Mouse (Mus musculus) kidney, embryonic 14.5 days (tissue): ENCODE measurements around the gene Nfic. TPM values are rescaled to one million over a fixed set of nuclear protein-coding genes. Genes with fewer than 3 reads are reported as not detected.

Source experiments
- ATAC-seq: fragments of 200-750 bp; cut with Nextera tagmentation; 2 replicates; pipeline ENCODE4 v1.8.0; 2017; ENCODE audit warnings: moderate number of reproducible peaks, mild to moderate bottlenecking, moderate TSS enrichment, moderate library complexity; ENCODE audit not compliant: low FRiP score, low TSS enrichment
- H3K27ac ChIP-seq: fragments of 300-500 bp; sonication (generic); 2 replicates; pipeline ENCODE4 v1.5.1; 2014; ENCODE audit warnings: low read depth, mild to moderate bottlenecking, low read length, moderate library complexity, mixed read lengths
- H3K27me3 ChIP-seq: fragments of 300-500 bp; sonication (generic); 2 replicates; pipeline ENCODE4 v1.6.1; 2014; ENCODE audit warnings: mild to moderate bottlenecking, low read length; ENCODE audit not compliant: control insufficient read depth, insufficient read depth
- H3K36me3 ChIP-seq: fragments of 300-500 bp; sonication (generic); 2 replicates; pipeline ENCODE4 v1.6.1; 2014; ENCODE audit warnings: low read length, mixed read lengths; ENCODE audit not compliant: control insufficient read depth, insufficient read depth
- H3K4me1 ChIP-seq: fragments of 300-500 bp; sonication (generic); 2 replicates; pipeline ENCODE4 v1.6.1; 2014; ENCODE audit warnings: low read length, mixed read lengths; ENCODE audit not compliant: control insufficient read depth, insufficient read depth
- H3K4me2 ChIP-seq: fragments of 300-500 bp; sonication (generic); replicated peaks from 2 replicates; pipeline ENCODE4 v1.6.1; 2014; ENCODE audit warnings: low read depth, mild to moderate bottlenecking, low read length
- H3K4me3 ChIP-seq: fragments of 300-500 bp; sonication (generic); 2 replicates; pipeline ENCODE4 v1.5.1; 2014; ENCODE audit warnings: mild to moderate bottlenecking, low read length
- H3K9ac ChIP-seq: fragments of 300-500 bp; sonication (generic); 2 replicates; pipeline ENCODE4 v1.6.1; 2014; ENCODE audit warnings: low read depth, mild to moderate bottlenecking, low read length, moderate library complexity
- H3K9me3 ChIP-seq: fragments of 300-500 bp; sonication (generic); 2 replicates; pipeline ENCODE4 v1.6.1; 2016; ENCODE audit warnings: low read length; ENCODE audit not compliant: control insufficient read depth
- WGBS: fragments of 180-500 bp; shearing (Covaris S2); extraction: QIAGEN DNeasy Blood & Tissue Kit; methylation state at CpG from one replicate; pipeline ENCODE4 v1.1.7; 2014; 5-methylcytosine and 5-hydroxymethylcytosine counted together
- polyA plus RNA-seq: library from polyadenylated mRNA; unstranded; fragments of >200 nt; fragmentation: Nextera tagmentation; extraction: Ambion mirVana; gene quantifications from 2 replicates; pipeline ENCODE4 v1.2.1, GENCODE M21; 2014

The Nfic gene
- polyA plus RNA-seq, 1 experiment from 2014 or later = 59.0 TPM

DNA sequence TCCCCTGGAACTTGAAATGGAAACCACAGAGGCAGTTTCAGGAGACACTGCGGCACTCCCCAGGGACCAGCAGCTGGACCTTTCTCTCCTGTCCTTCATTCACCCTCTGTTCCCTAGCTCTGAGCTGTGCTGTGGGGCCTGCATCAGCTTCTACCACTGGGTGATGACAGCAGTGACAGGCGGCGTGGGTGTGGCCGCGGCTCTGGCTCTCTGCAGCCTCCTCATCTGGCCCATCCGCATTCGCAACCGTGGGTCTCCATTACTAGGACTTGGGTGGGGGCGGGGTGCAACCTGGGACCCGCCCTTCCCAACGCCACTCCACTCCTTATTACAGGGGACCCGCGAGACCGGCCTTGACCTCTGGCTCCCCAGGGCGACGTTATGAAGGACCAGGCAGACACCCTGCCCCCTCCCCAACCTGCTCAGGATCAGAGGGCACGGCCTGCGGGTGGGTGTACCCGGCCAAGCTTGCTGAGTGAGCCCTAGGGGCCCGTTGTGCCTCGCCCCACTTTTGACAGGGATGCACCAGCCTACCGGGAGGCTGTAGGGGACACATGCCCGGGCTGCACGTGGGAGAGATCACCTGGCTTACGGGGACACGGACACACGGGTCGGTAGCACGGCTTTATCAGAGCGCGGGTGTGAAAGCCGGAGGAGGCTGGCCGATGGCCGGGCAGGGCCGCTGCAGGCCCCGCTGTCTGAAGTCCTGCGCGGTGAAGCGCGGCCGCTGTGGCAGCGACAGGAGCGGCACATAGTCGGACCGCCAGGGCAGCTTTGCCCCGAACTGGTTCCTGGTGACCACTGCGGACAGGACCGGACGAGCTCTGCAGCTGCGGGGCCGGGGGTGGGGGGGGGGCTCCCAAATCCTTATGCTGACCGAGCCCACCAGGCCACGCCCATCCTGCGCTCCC, 91.7 kb downstream of the Nfic start:
- ATAC-seq = peak; percentile 22
- peak overlapping the region; percentile 68 for H3K4me2 ChIP-seq
- peaks cover 27% of the 10 kb centered on the region for H3K36me3 ChIP-seq
- 9% methylated on average over 54 of the region's 54 CpGs for WGBS
- H3K9ac ChIP-seq = peak overlapping the region; percentile 45
- peak overlapping the region; percentile 34 for H3K4me3 ChIP-seq
- no peak overlapping the region for H3K27ac ChIP-seq
- H3K27me3 ChIP-seq = peaks cover 14% of the 10 kb centered on the region
- H3K9me3 ChIP-seq = no peaks in the 10 kb centered on the region
- H3K4me1 ChIP-seq = peaks cover 28% of the 10 kb centered on the region

- Histone ChIP-seq H3K4me2 (no peak overlapping the region), H3K27ac (no peak overlapping the region), H3K9ac (no peak overlapping the region), H3K4me1 (peaks cover 39% of the 10 kb centered on the region), H3K36me3 (peaks cover 14% of the 10 kb centered on the region), H3K4me3 (no peak overlapping the region), H3K9me3 (no peaks in the 10 kb centered on the region), H3K27me3 (peaks cover 14% of the 10 kb centered on the region)
- WGBS = 73% methylated on average over 12 of the region's 12 CpGs
- ATAC-seq = no peak
These were observed 93.0 kb downstream of the Nfic start for GRCm38 (mm10) chr10:81362336-81362949.

DNA sequence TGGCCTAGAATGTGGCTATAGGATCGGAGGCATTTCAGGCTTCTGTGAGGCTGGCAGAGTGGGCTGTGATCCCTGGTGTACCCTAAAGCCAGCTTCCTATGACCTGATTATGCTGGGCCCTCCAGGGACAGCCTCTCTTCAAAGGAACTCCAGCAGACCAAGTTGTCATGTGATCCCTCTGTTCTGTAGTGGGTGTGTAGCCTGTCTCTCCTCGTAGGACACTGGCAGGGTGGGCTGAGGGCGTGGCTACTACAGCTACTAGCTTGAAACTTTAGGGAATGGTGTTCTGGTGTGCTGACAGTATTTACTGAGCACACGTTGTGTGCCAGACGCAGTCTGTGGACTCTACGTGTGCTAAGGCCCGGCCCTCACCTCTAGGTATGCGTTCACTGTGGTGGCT, 94.7 kb downstream of the Nfic start:
- Histone ChIP-seq H3K4me1 (peaks cover 39% of the 10 kb centered on the region), H3K27ac (no peak overlapping the region), H3K4me3 (no peak overlapping the region), H3K4me2 (no peak overlapping the region), H3K36me3 (peaks cover 2% of the 10 kb centered on the region; the same call in 1 of the 2 replicates), H3K9ac (no peak overlapping the region), H3K9me3 (no peaks in the 10 kb centered on the region), H3K27me3 (peaks cover 14% of the 10 kb centered on the region)
- 66% methylated on average over 8 of the region's 8 CpGs for WGBS
- no peak for ATAC-seq

DNA sequence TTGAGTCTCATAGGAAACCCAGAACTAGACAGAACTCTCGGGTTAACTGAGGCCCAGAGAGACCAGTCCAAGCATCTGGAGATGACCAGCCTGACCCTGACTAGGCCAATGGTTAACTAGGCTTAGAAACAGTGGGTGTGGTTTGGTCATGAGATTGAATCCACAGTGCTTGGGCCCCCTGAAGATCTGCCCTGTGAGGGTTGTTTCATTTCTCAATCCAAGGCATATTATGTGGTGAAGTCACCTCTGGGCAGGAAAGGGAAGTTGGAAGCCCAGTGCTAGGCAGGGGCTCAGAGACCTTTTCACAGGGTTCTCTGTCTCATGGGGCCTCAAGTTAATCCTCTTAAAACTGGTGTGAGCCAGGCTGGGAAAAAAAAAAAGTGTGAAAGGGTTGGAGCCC, 96.6 kb downstream of the Nfic start:
- ATAC-seq = no peak
- peak overlapping the region; percentile 76; the same call in 1 of the 2 replicates for H3K9ac ChIP-seq
- H3K9me3 ChIP-seq = no peaks in the 10 kb centered on the region
- peaks cover 2% of the 10 kb centered on the region; the same call in 1 of the 2 replicates for H3K36me3 ChIP-seq
- H3K4me2 ChIP-seq = peak overlapping the region; percentile 99
- 55% methylated on average over 1 of the region's 1 CpGs for WGBS
- no peak overlapping the region for H3K4me3 ChIP-seq
- H3K27me3 ChIP-seq = peaks cover 6% of the 10 kb centered on the region
- H3K4me1 ChIP-seq = peaks cover 27% of the 10 kb centered on the region
- no peak overlapping the region for H3K27ac ChIP-seq

DNA sequence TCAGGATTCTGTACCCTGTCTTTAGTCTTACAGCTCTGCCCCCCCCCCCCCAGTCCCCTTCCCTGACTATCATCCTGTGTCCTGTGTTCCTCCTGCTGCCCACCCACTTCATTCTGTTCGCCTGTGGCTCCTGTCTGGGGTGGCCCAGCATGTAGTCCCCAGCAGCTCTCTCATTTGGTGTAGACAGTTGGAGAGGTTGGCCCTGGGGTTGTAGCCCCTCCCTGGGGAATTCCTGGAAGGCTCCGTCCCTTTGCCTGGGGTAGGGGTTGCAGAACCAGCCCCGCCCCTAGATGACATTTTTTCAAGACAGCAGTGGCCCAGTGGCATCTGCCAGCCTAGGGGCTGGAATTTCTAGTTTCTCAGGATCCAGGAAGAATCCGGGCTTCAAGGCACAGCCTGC, 97.2 kb downstream of the Nfic start:
- ATAC-seq = no peak
- H3K4me3 ChIP-seq = peak overlapping the region; percentile 82
- H3K27me3 ChIP-seq = peaks cover under 1% of the 10 kb centered on the region; the same call in 1 of the 2 replicates
- H3K9ac ChIP-seq = peak overlapping the region; percentile 76
- H3K4me2 ChIP-seq = peak overlapping the region; percentile 99
- WGBS = 40% methylated on average over 4 of the region's 4 CpGs
- peaks cover 2% of the 10 kb centered on the region; the same call in 1 of the 2 replicates for H3K36me3 ChIP-seq
- peaks cover 21% of the 10 kb centered on the region; the same call in 1 of the 2 replicates for H3K4me1 ChIP-seq
- H3K9me3 ChIP-seq = no peaks in the 10 kb centered on the region
- H3K27ac ChIP-seq = no peak overlapping the region

GRCm38 (mm10) chr10:81356991-81357844, 98.2 kb downstream of the Nfic start, which contains the start of gene Mfsd12:
TSS of gene Mfsd12 (plus strand) at chr10:81357491.
- H3K4me1 ChIP-seq = peaks cover 16% of the 10 kb centered on the region; the same call in 1 of the 2 replicates
- WGBS = 2% methylated on average over 66 of the region's 79 CpGs

DNA sequence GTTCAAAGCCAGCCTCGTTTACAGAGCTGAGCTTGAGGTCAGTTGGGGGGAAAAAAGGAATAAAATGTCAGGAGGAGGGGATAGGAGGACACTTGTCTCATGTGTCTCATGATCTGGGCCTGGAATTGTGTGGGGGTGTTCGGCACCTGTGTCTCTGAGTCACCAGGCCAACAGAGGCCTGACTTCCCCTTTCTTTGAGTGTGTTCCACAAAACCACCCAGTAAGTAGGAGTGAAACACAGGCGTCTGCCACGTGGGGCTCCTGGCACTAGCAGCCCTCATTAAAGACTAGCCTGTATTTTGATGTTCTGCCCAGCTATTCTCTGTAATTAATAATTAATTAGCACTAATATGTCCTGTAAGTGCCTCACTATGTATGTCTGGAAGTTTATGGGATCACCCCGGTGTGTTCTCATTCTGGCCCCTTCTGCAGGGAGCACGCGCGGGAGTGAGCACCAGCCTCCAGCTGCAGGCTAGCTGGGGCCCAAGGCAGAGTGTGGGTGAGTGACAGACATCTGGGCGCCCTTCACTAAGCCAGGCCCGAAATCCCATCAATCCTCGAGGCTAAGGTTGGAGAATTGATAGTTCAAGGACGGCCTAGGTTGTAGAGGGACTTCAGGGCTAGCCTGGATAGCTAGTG, 99.0 kb downstream of the Nfic start:
- ATAC-seq = no peak

More at GRCm38 (mm10) chr10:81356991-81357844, 98.2 kb downstream of the Nfic start, which contains the start of gene Mfsd12:
- peak within 1 kb of the TSS; percentile 99 for H3K4me2 ChIP-seq
- no peaks in the 10 kb centered on the region for H3K9me3 ChIP-seq
- ATAC-seq = peak; percentile 90
- H3K27me3 ChIP-seq = no peaks in the 10 kb centered on the region
- peak within 1 kb of the TSS; percentile 82 for H3K4me3 ChIP-seq
- peak within 1 kb of the TSS; percentile 76 for H3K9ac ChIP-seq
- no peak within 1 kb of the TSS for H3K27ac ChIP-seq
- peaks cover 2% of the 10 kb centered on the region; the same call in 1 of the 2 replicates for H3K36me3 ChIP-seq

DNA sequence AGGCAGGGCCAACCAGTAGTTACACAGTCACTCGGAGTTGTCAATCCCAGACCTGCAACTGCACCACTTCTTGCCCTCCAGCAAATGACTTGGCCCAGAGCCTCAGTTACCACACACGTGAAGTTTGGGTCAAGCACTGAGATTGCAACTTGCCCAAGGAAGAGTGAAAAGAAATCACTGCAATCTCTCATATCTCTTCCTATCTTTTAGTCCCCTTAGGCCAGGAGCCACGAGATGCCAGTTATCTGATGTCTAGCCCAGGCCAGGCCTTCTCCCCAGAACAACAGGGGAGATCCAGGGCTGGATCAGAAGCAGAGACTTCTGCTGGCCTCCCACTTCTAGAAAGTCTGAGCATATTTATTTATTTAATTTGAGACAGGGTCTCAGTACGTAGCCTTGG, 99.9 kb downstream of the Nfic start:
- WGBS = 86% methylated on average over 4 of the region's 4 CpGs

More for the DNA sequence above, 99.0 kb downstream of the Nfic start:
- Histone ChIP-seq H3K4me3 (no peak overlapping the region), H3K36me3 (no peaks in the 10 kb centered on the region), H3K27ac (no peak overlapping the region), H3K4me2 (peak overlapping the region; percentile 99), H3K9me3 (no peaks in the 10 kb centered on the region), H3K4me1 (peaks cover 16% of the 10 kb centered on the region; the same call in 1 of the 2 replicates), H3K9ac (no peak overlapping the region), H3K27me3 (no peaks in the 10 kb centered on the region)
- WGBS = 50% methylated on average over 12 of the region's 12 CpGs

More for the DNA sequence above, 99.9 kb downstream of the Nfic start:
- Histone ChIP-seq H3K9me3 (no peaks in the 10 kb centered on the region), H3K27me3 (no peaks in the 10 kb centered on the region), H3K4me3 (no peak overlapping the region), H3K27ac (no peak overlapping the region), H3K36me3 (no peaks in the 10 kb centered on the region), H3K4me2 (no peak overlapping the region), H3K9ac (no peak overlapping the region), H3K4me1 (peaks cover 12% of the 10 kb centered on the region; the same call in 1 of the 2 replicates)
- no peak for ATAC-seq
